Mouse (Mus musculus) myocyte (in vitro differentiated cells): ENCODE measurements around the gene Dis3l2. TPM values are rescaled to one million over a fixed set of nuclear protein-coding genes. Genes with fewer than 3 reads are reported as not detected.

ENCODE experiments used
- H3K27me3 ChIP-seq: one replicate; pipeline ENCODE4 v1.6.1; 2011; ENCODE audit not compliant: control insufficient read depth, insufficient read depth, insufficient read length
- H3K36me3 ChIP-seq: one replicate; pipeline ENCODE4 v1.6.1; 2011; ENCODE audit not compliant: control insufficient read depth, insufficient read depth
- H3K4me2 ChIP-seq: one replicate; pipeline ENCODE4 v1.6.1; 2011; ENCODE audit warnings: low read depth, control low read depth
- H3K4me3 ChIP-seq: one replicate; pipeline ENCODE4 v1.5.1; 2011; ENCODE audit warnings: mild to moderate bottlenecking, control low read depth, moderate library complexity
- H3K79me2 ChIP-seq: one replicate; pipeline ENCODE4 v1.6.1; 2011; ENCODE audit not compliant: control insufficient read depth, insufficient read depth
- H3ac ChIP-seq: one replicate; pipeline ENCODE4 v1.6.1; 2011; ENCODE audit not compliant: control insufficient read depth, insufficient read length
- CEBPB ChIP-seq: IDR thresholded peaks from 2 replicates; pipeline ENCODE4 v1.6.1; 2011; ENCODE audit warnings: mild to moderate bottlenecking, moderate library complexity; ENCODE audit not compliant: poor library complexity, insufficient read depth, severe bottlenecking
- E2F4 ChIP-seq: IDR thresholded peaks from one replicate; pipeline ENCODE4 v1.6.1; 2011; ENCODE audit warnings: mild to moderate bottlenecking, control low read depth, moderate library complexity; ENCODE audit not compliant: insufficient read depth
- MAX ChIP-seq: IDR thresholded peaks from one replicate; pipeline ENCODE4 v1.6.1; 2011; ENCODE audit warnings: low read depth, mild to moderate bottlenecking, control low read depth
- MYOD1 ChIP-seq, 3 experiments: IDR thresholded peaks; one replicate each; pipeline ENCODE4 v1.6.1; 2011; ENCODE audit warnings: control low read depth in 2 of 3, low read depth in 2 of 3, mild to moderate bottlenecking in 2 of 3, moderate library complexity in 1 of 3; ENCODE audit not compliant: insufficient read length in 2 of 3, control insufficient read depth in 1 of 3
- MYOG ChIP-seq, 3 experiments: IDR thresholded peaks; one replicate each; pipeline ENCODE4 v1.6.1; 2011; ENCODE audit warnings: control low read depth in 2 of 3, low read depth in 2 of 3, mild to moderate bottlenecking in 2 of 3; ENCODE audit not compliant: insufficient read length in 2 of 3, control insufficient read depth in 1 of 3, insufficient read depth in 1 of 3
- POLR2A ChIP-seq: IDR thresholded peaks from one replicate; pipeline ENCODE4 v1.6.1; 2011; ENCODE audit warnings: low read depth, mild to moderate bottlenecking, control low read depth, moderate library complexity; ENCODE audit not compliant: insufficient read length
- POLR2AphosphoS2 ChIP-seq: IDR thresholded peaks from one replicate; pipeline ENCODE4 v1.6.1; 2011; ENCODE audit warnings: low read depth, control low read depth; ENCODE audit not compliant: insufficient read length
- REST ChIP-seq: IDR thresholded peaks from one replicate; pipeline ENCODE4 v1.6.1; 2011; ENCODE audit warnings: mild to moderate bottlenecking, control low read depth, moderate library complexity; ENCODE audit not compliant: insufficient read depth, insufficient read length
- SRF ChIP-seq: IDR thresholded peaks from one replicate; pipeline ENCODE4 v1.6.1; 2011; ENCODE audit warnings: low read depth; ENCODE audit not compliant: control insufficient read depth, insufficient read length
- TCF12 ChIP-seq: IDR thresholded peaks from one replicate; pipeline ENCODE4 v1.6.1; 2011; ENCODE audit warnings: mild to moderate bottlenecking, control low read depth; ENCODE audit not compliant: poor library complexity, insufficient read depth, severe bottlenecking
- TCF3 ChIP-seq: IDR thresholded peaks from one replicate; pipeline ENCODE4 v1.6.1; 2011; ENCODE audit warnings: low read depth, control low read depth; ENCODE audit not compliant: insufficient read length
- USF1 ChIP-seq: IDR thresholded peaks from one replicate; pipeline ENCODE4 v1.6.1; 2011; ENCODE audit warnings: low read depth, mild to moderate bottlenecking, control low read depth, moderate library complexity
- polyA plus RNA-seq: library from polyadenylated mRNA; unstranded; fragments of >200 nt; fragmentation: generic; extraction: Trizol; gene quantifications from one replicate; pipeline ENCODE4 v1.2.1, GENCODE M21; 2012; ENCODE audit warnings: missing spikeins

Gene Dis3l2
- polyA plus RNA-seq, 1 experiment: 13.7 TPM

- Histone ChIP-seq H3K4me3 (no peak overlapping the region), H3K36me3 (no peaks in the 10 kb centered on the region)
- TF ChIP-seq MYOD1 (IDR thresholded peaks at IDR 0.05; ENCODE audit: control insufficient read depth in 1 of 3, insufficient read length in 2 of 3, low read depth in 2 of 3) (no peak), POLR2AphosphoS2 (no peak), MAX (no peak), TCF12 (no peak), TCF3 (no peak), USF1 (no peak), REST (no peak)
Measured at GRCm38 (mm10) chr1:86972693-86973092, 269.1 kb downstream of the Dis3l2 start.

GRCm38 (mm10) chr1:86977018-86977417, 273.4 kb downstream of the Dis3l2 start:
- Histone ChIP-seq H3K36me3 (no peaks in the 10 kb centered on the region), H3K79me2 (no peaks in the 10 kb centered on the region), H3K27me3 (no peaks in the 10 kb centered on the region), H3ac (no peak overlapping the region), H3K4me2 (no peak overlapping the region), H3K4me3 (no peak overlapping the region)
- no peak for TF ChIP-seq SRF
- TF ChIP-seq MYOD1 (IDR thresholded peaks at IDR 0.05; ENCODE audit: control insufficient read depth in 1 of 3, insufficient read length in 2 of 3, low read depth in 2 of 3): peak; percentile 68 to 84 (median 82)
- no peak for TF ChIP-seq POLR2A
- no peak for TF ChIP-seq USF1

More at GRCm38 (mm10) chr1:86972693-86973092, 269.1 kb downstream of the Dis3l2 start:
- Histone ChIP-seq H3K4me2 (no peak overlapping the region), H3ac (no peak overlapping the region), H3K27me3 (no peaks in the 10 kb centered on the region), H3K79me2 (no peaks in the 10 kb centered on the region)

- no peaks in the 10 kb centered on the region for H3K36me3 ChIP-seq
- H3K4me3 ChIP-seq: no peak overlapping the region
- H3K4me2 ChIP-seq: no peak overlapping the region
- H3K79me2 ChIP-seq: no peaks in the 10 kb centered on the region
- TF ChIP-seq MYOD1 (IDR thresholded peaks at IDR 0.05; ENCODE audit: control insufficient read depth in 1 of 3, insufficient read length in 2 of 3, low read depth in 2 of 3) (no peak), CEBPB (no peak), MYOG (IDR thresholded peaks at IDR 0.05; ENCODE audit: control insufficient read depth in 1 of 3, insufficient read depth in 1 of 3, insufficient read length in 2 of 3, low read depth in 2 of 3) (no peak), REST (no peak), POLR2AphosphoS2 (no peak), TCF3 (no peak), MAX (no peak), USF1 (no peak), TCF12 (no peak), E2F4 (no peak), POLR2A (no peak), SRF (no peak)
- no peak overlapping the region for H3ac ChIP-seq
- H3K27me3 ChIP-seq: no peaks in the 10 kb centered on the region
Measured at GRCm38 (mm10) chr1:86986372-86986771, 282.8 kb downstream of the Dis3l2 start.

- Histone ChIP-seq H3K4me3 (no peak overlapping the region), H3K4me2 (no peak overlapping the region), H3K36me3 (no peaks in the 10 kb centered on the region), H3ac (no peak overlapping the region), H3K27me3 (no peaks in the 10 kb centered on the region), H3K79me2 (no peaks in the 10 kb centered on the region)
- TF ChIP-seq TCF12: no peak
- TF ChIP-seq SRF: no peak
- no peak for TF ChIP-seq POLR2AphosphoS2
- TF ChIP-seq CEBPB: no peak
- TF ChIP-seq POLR2A: no peak
- TF ChIP-seq MYOD1 (IDR thresholded peaks at IDR 0.05; ENCODE audit: control insufficient read depth in 1 of 3, insufficient read length in 2 of 3, low read depth in 2 of 3): no peak
- TF ChIP-seq MAX: no peak
- no peak for TF ChIP-seq REST
- no peak for TF ChIP-seq USF1
- no peak for TF ChIP-seq TCF3
- no peak for TF ChIP-seq MYOG (IDR thresholded peaks at IDR 0.05; ENCODE audit: control insufficient read depth in 1 of 3, insufficient read depth in 1 of 3, insufficient read length in 2 of 3, low read depth in 2 of 3)
- no peak for TF ChIP-seq E2F4
Measured at GRCm38 (mm10) chr1:86992849-86993248, 289.2 kb downstream of the Dis3l2 start.

- H3K36me3 ChIP-seq: no peaks in the 10 kb centered on the region
- TF ChIP-seq TCF3 (no peak), E2F4 (no peak), REST (no peak), MAX (no peak), SRF (no peak), MYOD1 (IDR thresholded peaks at IDR 0.05; ENCODE audit: control insufficient read depth in 1 of 3, insufficient read length in 2 of 3, low read depth in 2 of 3) (no peak), TCF12 (no peak), POLR2AphosphoS2 (no peak)
- no peak overlapping the region for H3K4me3 ChIP-seq
- no peak overlapping the region for H3ac ChIP-seq
- H3K4me2 ChIP-seq: no peak overlapping the region
- H3K27me3 ChIP-seq: no peaks in the 10 kb centered on the region
- H3K79me2 ChIP-seq: no peaks in the 10 kb centered on the region
Measured at GRCm38 (mm10) chr1:86994023-86994422, 290.4 kb downstream of the Dis3l2 start.
